ENCODE assay signal across 32 mouse cellular contexts in genomic region chr13:49765306-49765705, GRCm38 (mm10). TPM values are rescaled to one million over a fixed set of nuclear protein-coding genes. Genes with fewer than 3 reads are reported as not detected.
DNase-seq lines count a peak whose midpoint lies in the region; ATAC-seq and TF ChIP-seq lines count a peak whose summit lies in the region.
"Had no signal": no experiment of that assay in that cellular context is flagged by ENCODE, and none has a peak within 500 bp of the region (broad histone marks: within the 10 kb centered on the region; RNA-seq: fewer than 3 reads in every experiment).

No protein-coding gene starts in this region.

- no peak overlapping the region for H3K4me3 ChIP-seq in heart, embryonic 10.5 days
- no peak overlapping the region for H3K4me3 ChIP-seq in hindbrain, embryonic 15.5 days
- H3K4me3 ChIP-seq in hindbrain, embryonic 16.5 days (ENCODE audit: low read length), result no peak overlapping the region
- H3K4me3 ChIP-seq in midbrain, postnatal 0 days (ENCODE audit: low read depth, low read length), result no peak overlapping the region
- no peak overlapping the region for H3K4me3 ChIP-seq in midbrain, embryonic 14.5 days (replicated peaks; ENCODE audit: low read depth, low read length)
- H3K4me3 ChIP-seq: forebrain, embryonic 10.5 days; forebrain, embryonic 13.5 days; heart, embryonic 13.5 days had no signal

- H3K27ac ChIP-seq in heart, embryonic 10.5 days, result no peak overlapping the region
- no peak overlapping the region for H3K27ac ChIP-seq in hindbrain, embryonic 15.5 days (replicated peaks)
- H3K27ac ChIP-seq in hindbrain, embryonic 16.5 days (ENCODE audit: low read depth, low read length), result no peak overlapping the region
- no peak overlapping the region for H3K27ac ChIP-seq in midbrain, postnatal 0 days (ENCODE audit: low read depth, low read length)
- no peak overlapping the region for H3K27ac ChIP-seq in midbrain, embryonic 14.5 days (replicated peaks; ENCODE audit: low read depth, low read length)
- H3K27ac ChIP-seq: forebrain, embryonic 10.5 days; forebrain, embryonic 13.5 days; heart, embryonic 13.5 days had no signal

- peak; percentile 55 for DNase-seq in heart, embryonic 10.5 days (ENCODE audit: low spot score)
- no peak for DNase-seq in heart, postnatal 25 days (ENCODE audit: low spot score)
- peak; percentile 6 for DNase-seq in midbrain, postnatal 0 days (ENCODE audit: low spot score)
- DNase-seq in midbrain, embryonic 14.5 days, result no peak
- DNase-seq: adrenal gland, postnatal 10 days; adrenal gland, postnatal 36 days; B cell, adult 2 months; cerebellum, adult 18-20 months; cerebellum, adult 9-10 months; cerebellum, postnatal 14 days; gastrocnemius, postnatal 10 days; gastrocnemius, postnatal 36 days; heart, postnatal 14 days; kidney, adult 18-20 months had no signal

- 89% methylated on average over 8 of the region's 8 CpGs for WGBS in heart, embryonic 10.5 days
- 72% methylated on average over 8 of the region's 8 CpGs for WGBS in hindbrain, embryonic 15.5 days
- WGBS in hindbrain, embryonic 16.5 days, result 71% methylated on average over 8 of the region's 8 CpGs
- WGBS in midbrain, postnatal 0 days, result 81% methylated on average over 8 of the region's 8 CpGs
- 72% methylated on average over 8 of the region's 8 CpGs for WGBS in midbrain, embryonic 14.5 days

- no peaks in the 10 kb centered on the region for H3K36me3 ChIP-seq in heart, embryonic 10.5 days
- H3K36me3 ChIP-seq in hindbrain, embryonic 15.5 days, result no peaks in the 10 kb centered on the region
- no peaks in the 10 kb centered on the region for H3K36me3 ChIP-seq in hindbrain, embryonic 16.5 days (ENCODE audit: control insufficient read depth, insufficient read depth, low read length)
- H3K36me3 ChIP-seq in midbrain, postnatal 0 days (ENCODE audit: insufficient read depth, low read length), result no peaks in the 10 kb centered on the region
- no peaks in the 10 kb centered on the region for H3K36me3 ChIP-seq in midbrain, embryonic 14.5 days (ENCODE audit: control insufficient read depth, insufficient read depth, low read length)
- H3K36me3 ChIP-seq: forebrain, embryonic 10.5 days; G1E; heart, embryonic 13.5 days had no signal

- intact Hi-C loops in heart, postnatal 25 days (cut with DNase I), result no loop called here

- peaks cover 4% of the 10 kb centered on the region for H3K4me1 ChIP-seq in heart, embryonic 10.5 days
- no peaks in the 10 kb centered on the region for H3K4me1 ChIP-seq in hindbrain, embryonic 15.5 days (replicated peaks)
- H3K4me1 ChIP-seq in hindbrain, embryonic 16.5 days (ENCODE audit: control insufficient read depth, insufficient read depth, low read depth, low read length), result no peaks in the 10 kb centered on the region
- no peaks in the 10 kb centered on the region for H3K4me1 ChIP-seq in midbrain, postnatal 0 days (ENCODE audit: insufficient read depth, low read length)
- no peaks in the 10 kb centered on the region for H3K4me1 ChIP-seq in midbrain, embryonic 14.5 days (ENCODE audit: control insufficient read depth, insufficient read depth, low read length)
- H3K4me1 ChIP-seq: forebrain, embryonic 13.5 days; heart, embryonic 13.5 days had no signal

- H3K9ac ChIP-seq in hindbrain, embryonic 15.5 days, result no peak overlapping the region
- no peak overlapping the region for H3K9ac ChIP-seq in hindbrain, embryonic 16.5 days (ENCODE audit: low read depth, low read length)
- H3K9ac ChIP-seq in midbrain, postnatal 0 days (replicated peaks; ENCODE audit: low read length, poor library complexity, severe bottlenecking), result no peak overlapping the region
- no peak overlapping the region for H3K9ac ChIP-seq in midbrain, embryonic 14.5 days (replicated peaks; ENCODE audit: low read length)
- H3K9ac ChIP-seq: forebrain, embryonic 13.5 days; heart, embryonic 13.5 days had no signal

- TF ChIP-seq CTCF in midbrain, postnatal 0 days (IDR thresholded peaks at IDR 0.05), result no peak

- H3K4me2 ChIP-seq in hindbrain, embryonic 15.5 days, result no peak overlapping the region
- H3K4me2 ChIP-seq in hindbrain, embryonic 16.5 days (ENCODE audit: low read length), result no peak overlapping the region
- H3K4me2 ChIP-seq in midbrain, postnatal 0 days (ENCODE audit: low read depth, low read length, poor library complexity, severe bottlenecking), result no peak overlapping the region
- no peak overlapping the region for H3K4me2 ChIP-seq in midbrain, embryonic 14.5 days (ENCODE audit: low read length)
- H3K4me2 ChIP-seq: forebrain, embryonic 13.5 days; heart, embryonic 13.5 days had no signal

- peak; percentile 34; the same call in 1 of the 2 replicates for ATAC-seq in hindbrain, embryonic 15.5 days (ENCODE audit: low FRiP score, low read depth)
- no peak for ATAC-seq in hindbrain, embryonic 16.5 days
- no peak for ATAC-seq in midbrain, postnatal 0 days (ENCODE audit: low FRiP score)
- no peak for ATAC-seq in midbrain, embryonic 14.5 days (ENCODE audit: low FRiP score, low TSS enrichment)
- ATAC-seq: forebrain, embryonic 13.5 days; forebrain, embryonic 16.5 days; inflammation-experienced regulatory T-cells, adult 6 months; intestine, embryonic 16.5 days; Patski had no signal

- no peaks in the 10 kb centered on the region for H3K27me3 ChIP-seq in heart, embryonic 10.5 days (ENCODE audit: insufficient read depth, poor library complexity, severe bottlenecking)
- H3K27me3 ChIP-seq in hindbrain, embryonic 15.5 days, result no peaks in the 10 kb centered on the region
- H3K27me3 ChIP-seq in hindbrain, embryonic 16.5 days (replicated peaks; ENCODE audit: control insufficient read depth, insufficient read depth, low read length), result no peaks in the 10 kb centered on the region
- no peaks in the 10 kb centered on the region for H3K27me3 ChIP-seq in midbrain, postnatal 0 days (ENCODE audit: insufficient read depth, low read length)
- H3K27me3 ChIP-seq in midbrain, embryonic 14.5 days (ENCODE audit: control insufficient read depth, insufficient read depth, low read length), result no peaks in the 10 kb centered on the region
- H3K27me3 ChIP-seq: CH12.LX; forebrain, embryonic 13.5 days; heart, embryonic 13.5 days; Patski had no signal

- H3K9me3 ChIP-seq in heart, embryonic 10.5 days, result no peaks in the 10 kb centered on the region
- H3K9me3 ChIP-seq in hindbrain, embryonic 15.5 days, result no peaks in the 10 kb centered on the region
- no peaks in the 10 kb centered on the region for H3K9me3 ChIP-seq in hindbrain, embryonic 16.5 days (ENCODE audit: control insufficient read depth, low read length)
- H3K9me3 ChIP-seq in midbrain, postnatal 0 days (ENCODE audit: low read length), result no peaks in the 10 kb centered on the region
- no peaks in the 10 kb centered on the region for H3K9me3 ChIP-seq in midbrain, embryonic 14.5 days (ENCODE audit: control insufficient read depth, low read length)
- H3K9me3 ChIP-seq: forebrain, embryonic 10.5 days; forebrain, embryonic 13.5 days; G1E; heart, embryonic 13.5 days had no signal

RNA-seq across cellular contexts. Expression of gene Gm30302, which starts 33.5 kb away (rescaled TPM):
- 0.10 TPM in 2 replicates for polyA plus RNA-seq in heart, embryonic 10.5 days (2016; fragmentation: Nextera tagmentation; extraction: Ambion mirVana)
- total RNA-seq in heart, postnatal 25 days (2021), result under 1 TPM; 0.11 to 0.16 TPM
- polyA plus RNA-seq in hindbrain, embryonic 15.5 days (2015; fragmentation: Nextera tagmentation; extraction: Ambion mirVana), result not detected in 2 replicates
- not detected in 2 replicates for polyA plus RNA-seq in hindbrain, embryonic 16.5 days (2015; fragmentation: Nextera tagmentation; extraction: Ambion mirVana)
- not detected in 2 replicates for total RNA-seq in midbrain, postnatal 0 days (2014; rRNA removed)
- polyA plus RNA-seq in midbrain, postnatal 0 days (2015; fragmentation: Nextera tagmentation; extraction: Ambion mirVana), result not detected in 2 replicates
- polyA plus RNA-seq in midbrain, embryonic 14.5 days (2014; fragmentation: Nextera tagmentation; extraction: Ambion mirVana), result not detected in 2 replicates
- total RNA-seq: adrenal gland, adult 18-20 months; adrenal gland, postnatal 36 days; CH12.LX; gastrocnemius, adult 18-20 months; gastrocnemius, postnatal 10 days; gastrocnemius, postnatal 36 days; granulocyte monocyte progenitor cell, adult 5-6 weeks; hematopoietic stem cell, adult 5-6 weeks had no signal
- polyA plus RNA-seq: embryonic facial prominence, embryonic 11.5 days; embryonic facial prominence, embryonic 14.5 days; forebrain, embryonic 10.5 days; forebrain, embryonic 13.5 days; forebrain, embryonic 16.5 days; G1E; heart, embryonic 13.5 days; heart, embryonic 16.5 days; inflammation-experienced regulatory T-cells, adult 6 months; intestine, embryonic 16.5 days; Patski had no signal

Comparison
In these comparisons a context has a peak if more than half of its experiments do, and no peak if none do; other contexts are left out.
1. DNase-seq: peak in heart, embryonic 10.5 days (single experiment) and midbrain, postnatal 0 days (single experiment); none in heart, postnatal 25 days (single experiment) and midbrain, embryonic 14.5 days (single experiment).